Mouse (Mus musculus): ENCODE data around the gene Limk1. TPM values are rescaled to one million over a fixed set of nuclear protein-coding genes. Genes with fewer than 3 reads are reported as not detected.

Gene Limk1
- polyA plus RNA-seq, 1 experiment, result not detected

GRCm38 (mm10) chr5:134711076-134711475 lies 22.7 kb upstream of the Limk1 start:
- Histone ChIP-seq H3K4me3 (ENCODE audit: insufficient read depth, low read depth, low read length) (no peak overlapping the region), H3K4me1 (ENCODE audit: control insufficient read depth, insufficient read depth, low read length) (no peaks in the 10 kb centered on the region; the same call in 1 of the 2 replicates), H3K27ac (ENCODE audit: insufficient read depth, low read depth, low read length) (no peak overlapping the region)
- 77% methylated on average over 7 of the region's 7 CpGs for WGBS
- TF ChIP-seq POLR2A (IDR thresholded peaks at IDR 0.05; ENCODE audit: insufficient read depth, low read depth, low read length) (no peak), CTCF (IDR thresholded peaks at IDR 0.05; ENCODE audit: insufficient read depth, low read depth, low read length) (no peak)

- TF ChIP-seq POLR2A (IDR thresholded peaks at IDR 0.05; ENCODE audit: insufficient read depth, low read depth, low read length) (no peak), CTCF (IDR thresholded peaks at IDR 0.05; ENCODE audit: insufficient read depth, low read depth, low read length) (no peak)
- 55% methylated on average over 6 of the region's 6 CpGs for WGBS
- Histone ChIP-seq H3K27ac (ENCODE audit: insufficient read depth, low read depth, low read length) (no peak overlapping the region), H3K4me3 (ENCODE audit: insufficient read depth, low read depth, low read length) (no peak overlapping the region), H3K4me1 (ENCODE audit: control insufficient read depth, insufficient read depth, low read length) (no peaks in the 10 kb centered on the region; the same call in 1 of the 2 replicates)
Measured at GRCm38 (mm10) chr5:134709275-134709674, 20.9 kb upstream of the Limk1 start.

GRCm38 (mm10) chr5:134704157-134704556 lies 15.8 kb upstream of the Limk1 start:
- TF ChIP-seq CTCF (IDR thresholded peaks at IDR 0.05; ENCODE audit: insufficient read depth, low read depth, low read length), result no peak
- TF ChIP-seq POLR2A (IDR thresholded peaks at IDR 0.05; ENCODE audit: insufficient read depth, low read depth, low read length), result no peak

GRCm38 (mm10) chr5:134695539-134695938 lies 7.1 kb upstream of the Limk1 start:
- TF ChIP-seq CTCF (IDR thresholded peaks at IDR 0.05; ENCODE audit: insufficient read depth, low read depth, low read length) (no peak), POLR2A (IDR thresholded peaks at IDR 0.05; ENCODE audit: insufficient read depth, low read depth, low read length) (no peak)
- 92% methylated on average over 2 of the region's 2 CpGs for WGBS
- Histone ChIP-seq H3K27ac (ENCODE audit: insufficient read depth, low read depth, low read length) (no peak overlapping the region), H3K4me3 (ENCODE audit: insufficient read depth, low read depth, low read length) (no peak overlapping the region), H3K4me1 (ENCODE audit: control insufficient read depth, insufficient read depth, low read length) (no peaks in the 10 kb centered on the region)

More at GRCm38 (mm10) chr5:134704157-134704556, 15.8 kb upstream of the Limk1 start:
- Histone ChIP-seq H3K27ac (ENCODE audit: insufficient read depth, low read depth, low read length) (no peak overlapping the region), H3K4me1 (ENCODE audit: control insufficient read depth, insufficient read depth, low read length) (no peaks in the 10 kb centered on the region), H3K4me3 (ENCODE audit: insufficient read depth, low read depth, low read length) (no peak overlapping the region)

- Histone ChIP-seq H3K4me1 (ENCODE audit: control insufficient read depth, insufficient read depth, low read length) (no peaks in the 10 kb centered on the region), H3K4me3 (ENCODE audit: insufficient read depth, low read depth, low read length) (no peak overlapping the region), H3K27ac (ENCODE audit: insufficient read depth, low read depth, low read length) (no peak overlapping the region)
- WGBS, result 15% methylated on average over 2 of the region's 2 CpGs
- TF ChIP-seq POLR2A (IDR thresholded peaks at IDR 0.05; ENCODE audit: insufficient read depth, low read depth, low read length) (no peak), CTCF (IDR thresholded peaks at IDR 0.05; ENCODE audit: insufficient read depth, low read depth, low read length) (no peak)
Measured at GRCm38 (mm10) chr5:134695082-134695481, 6.7 kb upstream of the Limk1 start.

GRCm38 (mm10) chr5:134692704-134693103 lies 4.3 kb upstream of the Limk1 start:
- TF ChIP-seq CTCF (IDR thresholded peaks at IDR 0.05; ENCODE audit: insufficient read depth, low read depth, low read length), result no peak
- TF ChIP-seq POLR2A (IDR thresholded peaks at IDR 0.05; ENCODE audit: insufficient read depth, low read depth, low read length), result no peak
- 100% methylated on average over 1 of the region's 1 CpGs for WGBS
- Histone ChIP-seq H3K4me3 (ENCODE audit: insufficient read depth, low read depth, low read length) (no peak overlapping the region), H3K4me1 (ENCODE audit: control insufficient read depth, insufficient read depth, low read length) (no peaks in the 10 kb centered on the region), H3K27ac (ENCODE audit: insufficient read depth, low read depth, low read length) (no peak overlapping the region)

GRCm38 (mm10) chr5:134688718-134689284 lies 403 bp upstream of the Limk1 start:
- no peak for TF ChIP-seq CTCF (IDR thresholded peaks at IDR 0.05; ENCODE audit: insufficient read depth, low read depth, low read length)
- TF ChIP-seq POLR2A (IDR thresholded peaks at IDR 0.05; ENCODE audit: insufficient read depth, low read depth, low read length), result peak; percentile 12; the same call in 1 of the 2 replicates
- Histone ChIP-seq H3K27ac (ENCODE audit: insufficient read depth, low read depth, low read length) (peak overlapping the region; percentile 38; the same call in 1 of the 2 replicates), H3K4me1 (ENCODE audit: control insufficient read depth, insufficient read depth, low read length) (no peaks in the 10 kb centered on the region; the same call in 1 of the 2 replicates), H3K4me3 (ENCODE audit: insufficient read depth, low read depth, low read length) (peak overlapping the region; percentile 57)
- under 1% methylated on average over 38 of the region's 38 CpGs for WGBS

- H3K4me3 ChIP-seq (ENCODE audit: insufficient read depth, low read depth, low read length), result peak overlapping the region; percentile 57
- H3K27ac ChIP-seq (ENCODE audit: insufficient read depth, low read depth, low read length), result no peak overlapping the region
- H3K4me1 ChIP-seq (ENCODE audit: control insufficient read depth, insufficient read depth, low read length), result no peaks in the 10 kb centered on the region; the same call in 1 of the 2 replicates
- 67% methylated on average over 1 of the region's 1 CpGs for WGBS
- TF ChIP-seq POLR2A (IDR thresholded peaks at IDR 0.05; ENCODE audit: insufficient read depth, low read depth, low read length), result no peak
Measured at GRCm38 (mm10) chr5:134687187-134687586, 1.2 kb downstream of the Limk1 start.

GRCm38 (mm10) chr5:134686541-134686940 lies 1.9 kb downstream of the Limk1 start:
- WGBS, result 89% methylated on average over 6 of the region's 6 CpGs
- Histone ChIP-seq H3K4me3 (ENCODE audit: insufficient read depth, low read depth, low read length) (no peak overlapping the region), H3K4me1 (ENCODE audit: control insufficient read depth, insufficient read depth, low read length) (no peaks in the 10 kb centered on the region; the same call in 1 of the 2 replicates), H3K27ac (ENCODE audit: insufficient read depth, low read depth, low read length) (no peak overlapping the region)
- TF ChIP-seq CTCF (IDR thresholded peaks at IDR 0.05; ENCODE audit: insufficient read depth, low read depth, low read length) (no peak), POLR2A (IDR thresholded peaks at IDR 0.05; ENCODE audit: insufficient read depth, low read depth, low read length) (no peak)
